Mouse (Mus musculus): ENCODE data around the gene Atp5h. TPM values are rescaled to one million over a fixed set of nuclear protein-coding genes. Genes with fewer than 3 reads are reported as not detected.
"Not testable (repeated sequence)": the region's sequence is repeated elsewhere in the genome, so short reads cannot be mapped to it uniquely, and the experiment has no call there.

Atp5h gene
- polyA plus RNA-seq (2015; fragmentation: Nextera tagmentation; extraction: Ambion mirVana): 1,004 and 1,083 TPM in 2 replicates

- Histone ChIP-seq H3K36me3 (peaks cover 53% of the 10 kb centered on the region), H3K4me3 (replicated peaks) (peak within 1 kb of the TSS; percentile 91), H3K27ac (peak within 1 kb of the TSS; percentile 90), H3K27me3 (no peaks in the 10 kb centered on the region), H3K4me1 (peaks cover 37% of the 10 kb centered on the region), H3K9ac (peak within 1 kb of the TSS; percentile 94), H3K4me2 (peak within 1 kb of the TSS; percentile 80), H3K9me3 (replicated peaks) (no peaks in the 10 kb centered on the region)
- WGBS: under 1% methylated on average over 52 of the region's 56 CpGs
- ATAC-seq (replicated peaks; ENCODE audit: low FRiP score): peak; percentile 98
These were observed at the start of gene Atp5h, which contains the start of gene Kctd2 for GRCm38 (mm10) chr11:115419531-115420237. Gene Atp5h, minus strand, starts transcription at chr11:115419962. Gene Kctd2, plus strand, starts transcription at chr11:115420128.

- Histone ChIP-seq H3K9me3 (replicated peaks) (no peaks in the 10 kb centered on the region), H3K4me1 (peaks cover 9% of the 10 kb centered on the region), H3K4me3 (replicated peaks) (no peak overlapping the region), H3K27me3 (no peaks in the 10 kb centered on the region), H3K36me3 (peaks cover 10% of the 10 kb centered on the region; the same call in 1 of the 2 replicates), H3K4me2 (no peak overlapping the region), H3K27ac (no peak overlapping the region), H3K9ac (no peak overlapping the region)
- no peak for ATAC-seq (replicated peaks; ENCODE audit: low FRiP score)
- WGBS: 24% methylated on average over 4 of the region's 4 CpGs
These were observed 47.5 kb upstream of the Atp5h start for GRCm38 (mm10) chr11:115467217-115467618.

GRCm38 (mm10) chr11:115464851-115465250 is 45.1 kb upstream of the Atp5h start:
- Histone ChIP-seq H3K9me3 (replicated peaks) (no peaks in the 10 kb centered on the region), H3K36me3 (peaks cover 5% of the 10 kb centered on the region; the same call in 1 of the 2 replicates), H3K9ac (no peak overlapping the region), H3K27ac (no peak overlapping the region), H3K4me3 (replicated peaks) (no peak overlapping the region), H3K4me1 (peaks cover 11% of the 10 kb centered on the region; the same call in 1 of the 2 replicates), H3K4me2 (peak overlapping the region; percentile 19; the same call in 1 of the 2 replicates), H3K27me3 (no peaks in the 10 kb centered on the region)
- 84% methylated on average over 8 of the region's 8 CpGs for WGBS
- ATAC-seq (replicated peaks; ENCODE audit: low FRiP score): no peak

GRCm38 (mm10) chr11:115463397-115463796 is 43.6 kb upstream of the Atp5h start:
- Histone ChIP-seq H3K4me2 (peak overlapping the region; percentile 44), H3K9ac (no peak overlapping the region), H3K36me3 (no peaks in the 10 kb centered on the region), H3K9me3 (replicated peaks) (no peaks in the 10 kb centered on the region), H3K27ac (peak overlapping the region; percentile 63), H3K4me1 (peaks cover 11% of the 10 kb centered on the region; the same call in 1 of the 2 replicates), H3K4me3 (replicated peaks) (peak overlapping the region; percentile 22), H3K27me3 (no peaks in the 10 kb centered on the region)
- no peak for ATAC-seq (replicated peaks; ENCODE audit: low FRiP score)
- 49% methylated on average over 11 of the region's 11 CpGs for WGBS

GRCm38 (mm10) chr11:115462243-115462891 is 42.6 kb upstream of the Atp5h start, which contains the start of gene Slc16a5:
Gene Slc16a5, plus strand, starts transcription at chr11:115462474.
- H3K27ac ChIP-seq: peak within 1 kb of the TSS; percentile 63
- H3K4me1 ChIP-seq: peaks cover 15% of the 10 kb centered on the region
- 74% methylated on average over 16 of the region's 16 CpGs for WGBS
- H3K27me3 ChIP-seq: no peaks in the 10 kb centered on the region
- H3K4me3 ChIP-seq (replicated peaks): peak within 1 kb of the TSS; percentile 22
- H3K36me3 ChIP-seq: no peaks in the 10 kb centered on the region
- H3K4me2 ChIP-seq: peak within 1 kb of the TSS; percentile 44
- no peak; the same call in 1 of the 2 replicates for ATAC-seq (replicated peaks; ENCODE audit: low FRiP score)
- no peaks in the 10 kb centered on the region for H3K9me3 ChIP-seq (replicated peaks)
- 0 out of 2 replicates have a peak within 1 kb of the TSS, but pooled peaks have one; percentile 9 for H3K9ac ChIP-seq

GRCm38 (mm10) chr11:115461846-115462242 is 42.1 kb upstream of the Atp5h start:
- no peak overlapping the region for H3K4me3 ChIP-seq (replicated peaks)
- no peaks in the 10 kb centered on the region for H3K27me3 ChIP-seq
- H3K9ac ChIP-seq: no peak overlapping the region
- WGBS: 68% methylated on average over 5 of the region's 5 CpGs
- ATAC-seq (replicated peaks; ENCODE audit: low FRiP score): no peak
- H3K27ac ChIP-seq: no peak overlapping the region
- H3K4me2 ChIP-seq: 0 out of 2 replicates have a peak overlapping the region, but pooled peaks have one; percentile 44
- peaks cover 15% of the 10 kb centered on the region for H3K4me1 ChIP-seq
- H3K9me3 ChIP-seq (replicated peaks): no peaks in the 10 kb centered on the region
- H3K36me3 ChIP-seq: no peaks in the 10 kb centered on the region

- ATAC-seq (replicated peaks; ENCODE audit: low FRiP score): no peak
- Histone ChIP-seq H3K36me3 (no peaks in the 10 kb centered on the region), H3K27me3 (no peaks in the 10 kb centered on the region), H3K27ac (no peak overlapping the region), H3K9me3 (replicated peaks) (no peaks in the 10 kb centered on the region), H3K9ac (no peak overlapping the region), H3K4me2 (no peak overlapping the region), H3K4me3 (replicated peaks) (no peak overlapping the region), H3K4me1 (peaks cover 14% of the 10 kb centered on the region)
- WGBS: 29% methylated on average over 8 of the region's 8 CpGs
These were observed 41.2 kb upstream of the Atp5h start for GRCm38 (mm10) chr11:115460976-115461375.

- 0 out of 2 replicates have a peak, but pooled peaks cover 2% of the 10 kb centered on the region for H3K9me3 ChIP-seq (replicated peaks)
- no peaks in the 10 kb centered on the region for H3K27me3 ChIP-seq
- H3K4me1 ChIP-seq: peaks cover 18% of the 10 kb centered on the region
- no peak for ATAC-seq (replicated peaks; ENCODE audit: low FRiP score)
- peak overlapping the region; percentile 48; the same call in 1 of the 2 replicates for H3K27ac ChIP-seq
- no peak overlapping the region for H3K9ac ChIP-seq
- H3K4me3 ChIP-seq (replicated peaks): no peak overlapping the region
- no peaks in the 10 kb centered on the region for H3K36me3 ChIP-seq
- 19% methylated on average over 6 of the region's 6 CpGs for WGBS
- no peak overlapping the region for H3K4me2 ChIP-seq
These were observed 37.6 kb upstream of the Atp5h start for GRCm38 (mm10) chr11:115457405-115457804.

GRCm38 (mm10) chr11:115456182-115456581 is 36.4 kb upstream of the Atp5h start:
- Histone ChIP-seq H3K4me2 (no peak overlapping the region), H3K4me1 (peaks cover 18% of the 10 kb centered on the region), H3K27me3 (no peaks in the 10 kb centered on the region), H3K4me3 (replicated peaks) (no peak overlapping the region), H3K27ac (no peak overlapping the region), H3K9ac (no peak overlapping the region), H3K9me3 (replicated peaks) (0 out of 2 replicates have a peak, but pooled peaks cover 2% of the 10 kb centered on the region), H3K36me3 (no peaks in the 10 kb centered on the region)
- WGBS: 93% methylated on average over 5 of the region's 5 CpGs
- ATAC-seq (replicated peaks; ENCODE audit: low FRiP score): no peak

- H3K4me2 ChIP-seq: no peak overlapping the region
- 86% methylated on average over 15 of the region's 15 CpGs for WGBS
- no peaks in the 10 kb centered on the region for H3K36me3 ChIP-seq
- H3K4me3 ChIP-seq (replicated peaks): no peak overlapping the region
- H3K4me1 ChIP-seq: peaks cover 19% of the 10 kb centered on the region
- H3K27ac ChIP-seq: no peak overlapping the region
- no peaks in the 10 kb centered on the region for H3K27me3 ChIP-seq
- H3K9me3 ChIP-seq (replicated peaks): 0 out of 2 replicates have a peak, but pooled peaks cover 2% of the 10 kb centered on the region
- no peak for ATAC-seq (replicated peaks; ENCODE audit: low FRiP score)
- H3K9ac ChIP-seq: no peak overlapping the region
These were observed 35.9 kb upstream of the Atp5h start for GRCm38 (mm10) chr11:115455619-115456018.

- H3K27ac ChIP-seq; H3K9me3 ChIP-seq (replicated peaks); H3K4me2 ChIP-seq; ATAC-seq (replicated peaks; ENCODE audit: low FRiP score); H3K36me3 ChIP-seq; H3K9ac ChIP-seq; H3K27me3 ChIP-seq; H3K4me3 ChIP-seq (replicated peaks): not testable (repeated sequence)
- H3K4me1 ChIP-seq: peaks cover 26% of the 10 kb centered on the region
- 87% methylated on average over 6 of the region's 6 CpGs for WGBS
These were observed 35.1 kb upstream of the Atp5h start for GRCm38 (mm10) chr11:115454822-115455221.

- Histone ChIP-seq H3K9me3 (replicated peaks) (0 out of 2 replicates have a peak, but pooled peaks cover 2% of the 10 kb centered on the region), H3K4me2 (no peak overlapping the region), H3K4me3 (replicated peaks) (no peak overlapping the region), H3K36me3 (no peaks in the 10 kb centered on the region), H3K4me1 (peaks cover 37% of the 10 kb centered on the region), H3K27me3 (no peaks in the 10 kb centered on the region), H3K27ac (peak overlapping the region; percentile 23), H3K9ac (no peak overlapping the region)
- ATAC-seq (replicated peaks; ENCODE audit: low FRiP score): no peak
- 52% methylated on average over 4 of the region's 4 CpGs for WGBS
These were observed 33.5 kb upstream of the Atp5h start for GRCm38 (mm10) chr11:115453306-115453705.
